Mouse (Mus musculus): ENCODE measurements around the gene Ubqln1. TPM values are rescaled to one million over a fixed set of nuclear protein-coding genes. Genes with fewer than 3 reads are reported as not detected.

Ubqln1 gene
- polyA plus RNA-seq, 1 experiment: 56.8 TPM

GRCm38 (mm10) chr13:58201343-58201742 is 14.1 kb downstream of the Ubqln1 start:
- no peak for DNase-seq (ENCODE audit: low spot score)

- no peak for DNase-seq (ENCODE audit: low spot score)
These were observed 17.3 kb downstream of the Ubqln1 start for GRCm38 (mm10) chr13:58197981-58198640.

- DNase-seq (ENCODE audit: low spot score): no peak
These were observed 18.2 kb downstream of the Ubqln1 start for GRCm38 (mm10) chr13:58197211-58197610.

GRCm38 (mm10) chr13:58194908-58195307 is 20.5 kb downstream of the Ubqln1 start:
- DNase-seq (ENCODE audit: low spot score): no peak

- no peak for DNase-seq (ENCODE audit: low spot score)
These were observed 22.2 kb downstream of the Ubqln1 start for GRCm38 (mm10) chr13:58193221-58193620.

GRCm38 (mm10) chr13:58192146-58192545 is 23.3 kb downstream of the Ubqln1 start:
- no peak for DNase-seq (ENCODE audit: low spot score)

- DNase-seq (ENCODE audit: low spot score): no peak
These were observed 23.9 kb downstream of the Ubqln1 start for GRCm38 (mm10) chr13:58191516-58191915.

- no peak for DNase-seq (ENCODE audit: low spot score)
These were observed 26.0 kb downstream of the Ubqln1 start for GRCm38 (mm10) chr13:58189473-58189872.

GRCm38 (mm10) chr13:58188412-58188811 is 27.0 kb downstream of the Ubqln1 start:
- DNase-seq (ENCODE audit: low spot score): peak; percentile 78

GRCm38 (mm10) chr13:58187751-58188150 is 27.7 kb downstream of the Ubqln1 start:
- no peak for DNase-seq (ENCODE audit: low spot score)

GRCm38 (mm10) chr13:58186281-58186680 is 29.2 kb downstream of the Ubqln1 start:
- DNase-seq (ENCODE audit: low spot score): no peak

GRCm38 (mm10) chr13:58184111-58184510 is 31.3 kb downstream of the Ubqln1 start:
- DNase-seq (ENCODE audit: low spot score): no peak

- DNase-seq (ENCODE audit: low spot score): no peak
These were observed 33.6 kb downstream of the Ubqln1 start for GRCm38 (mm10) chr13:58181607-58182551.

- peak; percentile 100 for DNase-seq (ENCODE audit: low spot score)
These were observed 37.8 kb downstream of the Ubqln1 start for GRCm38 (mm10) chr13:58177511-58178208.

GRCm38 (mm10) chr13:58176105-58176504 is 39.3 kb downstream of the Ubqln1 start:
- DNase-seq (ENCODE audit: low spot score): no peak

- DNase-seq (ENCODE audit: low spot score): no peak
These were observed 47.3 kb downstream of the Ubqln1 start for GRCm38 (mm10) chr13:58168119-58168518.

- DNase-seq (ENCODE audit: low spot score): no peak
These were observed 52.1 kb downstream of the Ubqln1 start for GRCm38 (mm10) chr13:58163343-58163742.

- DNase-seq (ENCODE audit: low spot score): no peak
These were observed 54.7 kb downstream of the Ubqln1 start for GRCm38 (mm10) chr13:58160761-58161160.

- peak; percentile 67 for DNase-seq (ENCODE audit: low spot score)
These were observed 57.1 kb downstream of the Ubqln1 start for GRCm38 (mm10) chr13:58158099-58158912.

GRCm38 (mm10) chr13:58157447-58158098 is 57.9 kb downstream of the Ubqln1 start, which contains the start of gene Idnk:
Gene Idnk, plus strand, starts transcription at chr13:58157649.
- DNase-seq (ENCODE audit: low spot score): peak; percentile 75

- DNase-seq (ENCODE audit: low spot score): no peak
These were observed 58.4 kb downstream of the Ubqln1 start for GRCm38 (mm10) chr13:58157036-58157435.
